Mouse (Mus musculus) olfactory bulb, adult 2 months (tissue): ENCODE results near the gene Rps11.
"Not testable (repeated sequence)": the region's sequence is repeated elsewhere in the genome, so short reads cannot be mapped to it uniquely, and the experiment has no call there.

Experiments
- CTCF ChIP-seq: fragments of 200-500 bp; IDR thresholded peaks from 2 replicates; pipeline ENCODE4 v1.5.1; 2012; ENCODE audit warnings: low read depth, mild to moderate bottlenecking, low read length, moderate library complexity; ENCODE audit not compliant: insufficient read depth
- POLR2A ChIP-seq: fragments of 200-500 bp; IDR thresholded peaks from 2 replicates; pipeline ENCODE4 v1.6.1; 2012; ENCODE audit warnings: mild to moderate bottlenecking, low read depth, low read length, moderate library complexity; ENCODE audit not compliant: insufficient read depth

- TF ChIP-seq POLR2A, CTCF: not testable (repeated sequence)
Observed at GRCm38 (mm10) chr7:45173772-45174171, 49.5 kb upstream of the Rps11 start.
